Mouse (Mus musculus): ENCODE results near the gene Baz2b. TPM values are rescaled to one million over a fixed set of nuclear protein-coding genes. Genes with fewer than 3 reads are reported as not detected.

The Baz2b gene
- polyA plus RNA-seq, 1 experiment, result 276 TPM

GRCm38 (mm10) chr2:59993190-59993535 lies 216.5 kb downstream of the Baz2b start:
- peaks cover 7% of the 10 kb centered on the region for H3K4me1 ChIP-seq (ENCODE audit: control insufficient read depth, insufficient read depth, low read length)
- WGBS, result 73% methylated on average over 3 of the region's 3 CpGs
- no peak overlapping the region for H3K27ac ChIP-seq (ENCODE audit: insufficient read depth, low read depth, low read length)
- TF ChIP-seq POLR2A (IDR thresholded peaks at IDR 0.05; ENCODE audit: insufficient read depth, low read depth, low read length) (no peak), CTCF (IDR thresholded peaks at IDR 0.05; ENCODE audit: insufficient read depth, low read depth, low read length) (no peak)
- no peak overlapping the region for H3K4me3 ChIP-seq (ENCODE audit: insufficient read depth, low read depth, low read length)

- H3K4me1 ChIP-seq (ENCODE audit: control insufficient read depth, insufficient read depth, low read length), result peaks cover 7% of the 10 kb centered on the region
- WGBS, result 65% methylated on average over 10 of the region's 10 CpGs
Measured at GRCm38 (mm10) chr2:59992488-59993189, 217.0 kb downstream of the Baz2b start.

GRCm38 (mm10) chr2:59991775-59992174 lies 217.9 kb downstream of the Baz2b start:
- Histone ChIP-seq H3K4me3 (ENCODE audit: insufficient read depth, low read depth, low read length) (no peak overlapping the region), H3K4me1 (ENCODE audit: control insufficient read depth, insufficient read depth, low read length) (peaks cover 7% of the 10 kb centered on the region), H3K27ac (ENCODE audit: insufficient read depth, low read depth, low read length) (no peak overlapping the region)
- TF ChIP-seq CTCF (IDR thresholded peaks at IDR 0.05; ENCODE audit: insufficient read depth, low read depth, low read length) (no peak), POLR2A (IDR thresholded peaks at IDR 0.05; ENCODE audit: insufficient read depth, low read depth, low read length) (no peak)

More at GRCm38 (mm10) chr2:59992488-59993189, 217.0 kb downstream of the Baz2b start:
- no peak overlapping the region for H3K27ac ChIP-seq (ENCODE audit: insufficient read depth, low read depth, low read length)
- H3K4me3 ChIP-seq (ENCODE audit: insufficient read depth, low read depth, low read length), result no peak overlapping the region
- no peak for TF ChIP-seq POLR2A (IDR thresholded peaks at IDR 0.05; ENCODE audit: insufficient read depth, low read depth, low read length)
- TF ChIP-seq CTCF (IDR thresholded peaks at IDR 0.05; ENCODE audit: insufficient read depth, low read depth, low read length), result no peak

- Histone ChIP-seq H3K4me1 (ENCODE audit: control insufficient read depth, insufficient read depth, low read length) (peaks cover 5% of the 10 kb centered on the region), H3K27ac (ENCODE audit: insufficient read depth, low read depth, low read length) (no peak overlapping the region), H3K4me3 (ENCODE audit: insufficient read depth, low read depth, low read length) (no peak overlapping the region)
- 82% methylated on average over 6 of the region's 6 CpGs for WGBS
- TF ChIP-seq CTCF (IDR thresholded peaks at IDR 0.05; ENCODE audit: insufficient read depth, low read depth, low read length), result no peak
- TF ChIP-seq POLR2A (IDR thresholded peaks at IDR 0.05; ENCODE audit: insufficient read depth, low read depth, low read length), result no peak
Measured at GRCm38 (mm10) chr2:59987521-59987920, 222.1 kb downstream of the Baz2b start.

- Histone ChIP-seq H3K27ac (ENCODE audit: insufficient read depth, low read depth, low read length) (no peak overlapping the region), H3K4me3 (ENCODE audit: insufficient read depth, low read depth, low read length) (no peak overlapping the region), H3K4me1 (ENCODE audit: control insufficient read depth, insufficient read depth, low read length) (no peaks in the 10 kb centered on the region)
- no peak for TF ChIP-seq CTCF (IDR thresholded peaks at IDR 0.05; ENCODE audit: insufficient read depth, low read depth, low read length)
- no peak for TF ChIP-seq POLR2A (IDR thresholded peaks at IDR 0.05; ENCODE audit: insufficient read depth, low read depth, low read length)
- WGBS, result 48% methylated on average over 6 of the region's 6 CpGs
Measured at GRCm38 (mm10) chr2:59979488-59980220, 230.0 kb downstream of the Baz2b start.

- Histone ChIP-seq H3K27ac (ENCODE audit: insufficient read depth, low read depth, low read length) (no peak overlapping the region), H3K4me1 (ENCODE audit: control insufficient read depth, insufficient read depth, low read length) (no peaks in the 10 kb centered on the region), H3K4me3 (ENCODE audit: insufficient read depth, low read depth, low read length) (no peak overlapping the region)
- TF ChIP-seq POLR2A (IDR thresholded peaks at IDR 0.05; ENCODE audit: insufficient read depth, low read depth, low read length), result no peak
- no peak for TF ChIP-seq CTCF (IDR thresholded peaks at IDR 0.05; ENCODE audit: insufficient read depth, low read depth, low read length)
- WGBS, result 68% methylated on average over 5 of the region's 5 CpGs
Measured at GRCm38 (mm10) chr2:59976680-59977079, 233.0 kb downstream of the Baz2b start.

- no peak overlapping the region for H3K4me3 ChIP-seq (ENCODE audit: insufficient read depth, low read depth, low read length)
- no peak overlapping the region for H3K27ac ChIP-seq (ENCODE audit: insufficient read depth, low read depth, low read length)
- 95% methylated on average over 6 of the region's 6 CpGs for WGBS
- TF ChIP-seq CTCF (IDR thresholded peaks at IDR 0.05; ENCODE audit: insufficient read depth, low read depth, low read length) (no peak), POLR2A (IDR thresholded peaks at IDR 0.05; ENCODE audit: insufficient read depth, low read depth, low read length) (no peak)
- H3K4me1 ChIP-seq (ENCODE audit: control insufficient read depth, insufficient read depth, low read length), result no peaks in the 10 kb centered on the region
Measured at GRCm38 (mm10) chr2:59975772-59976171, 233.9 kb downstream of the Baz2b start.

- 94% methylated on average over 5 of the region's 5 CpGs for WGBS
- no peak for TF ChIP-seq CTCF (IDR thresholded peaks at IDR 0.05; ENCODE audit: insufficient read depth, low read depth, low read length)
- no peak for TF ChIP-seq POLR2A (IDR thresholded peaks at IDR 0.05; ENCODE audit: insufficient read depth, low read depth, low read length)
- H3K4me3 ChIP-seq (ENCODE audit: insufficient read depth, low read depth, low read length), result no peak overlapping the region
- H3K4me1 ChIP-seq (ENCODE audit: control insufficient read depth, insufficient read depth, low read length), result no peaks in the 10 kb centered on the region
- H3K27ac ChIP-seq (ENCODE audit: insufficient read depth, low read depth, low read length), result no peak overlapping the region
Measured at GRCm38 (mm10) chr2:59973962-59974361, 235.7 kb downstream of the Baz2b start.

GRCm38 (mm10) chr2:59973104-59973641 lies 236.5 kb downstream of the Baz2b start:
- Histone ChIP-seq H3K4me1 (ENCODE audit: control insufficient read depth, insufficient read depth, low read length) (no peaks in the 10 kb centered on the region), H3K27ac (ENCODE audit: insufficient read depth, low read depth, low read length) (no peak overlapping the region), H3K4me3 (ENCODE audit: insufficient read depth, low read depth, low read length) (no peak overlapping the region)
- TF ChIP-seq POLR2A (IDR thresholded peaks at IDR 0.05; ENCODE audit: insufficient read depth, low read depth, low read length), result no peak
- TF ChIP-seq CTCF (IDR thresholded peaks at IDR 0.05; ENCODE audit: insufficient read depth, low read depth, low read length), result no peak
- 86% methylated on average over 4 of the region's 4 CpGs for WGBS
